Mouse (Mus musculus): Measurements from ENCODE around the gene Fam196a. TPM values are rescaled to one million over a fixed set of nuclear protein-coding genes. Genes with fewer than 3 reads are reported as not detected.

Fam196a gene
- polyA plus RNA-seq, 1 experiment from 2014 or later, result 0.87 TPM

DNA sequence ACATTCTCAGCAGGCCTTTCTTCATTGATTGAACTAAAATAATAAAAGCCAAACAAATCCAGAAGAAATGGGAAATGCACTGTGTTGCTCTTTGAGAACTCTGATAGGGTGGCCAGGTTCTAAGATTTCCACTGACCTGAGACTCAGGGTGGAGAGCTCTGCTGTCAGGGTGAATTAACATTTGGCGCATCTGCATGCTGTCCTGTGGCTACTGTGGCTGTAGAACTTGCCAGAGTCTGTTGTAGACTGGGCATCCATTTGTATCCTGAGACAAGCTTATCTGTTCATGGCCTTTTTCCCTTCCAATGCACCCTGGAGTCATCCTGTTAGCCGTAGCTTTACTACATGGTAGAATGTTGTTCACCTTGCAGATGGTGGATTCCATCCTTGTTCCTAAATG lies 98.2 kb downstream of the Fam196a start:
- no peaks in the 10 kb centered on the region for H3K27me3 ChIP-seq
- 85% methylated on average over 2 of the region's 2 CpGs for WGBS
- H3K36me3 ChIP-seq, result no peaks in the 10 kb centered on the region
- ATAC-seq (replicated peaks; ENCODE audit: insufficient number of reproducible peaks, insufficient read depth, low FRiP score, low read depth), result no peak
- H3K4me1 ChIP-seq (replicated peaks), result no peaks in the 10 kb centered on the region
- no peak overlapping the region for H3K4me2 ChIP-seq
- H3K4me3 ChIP-seq, result no peak overlapping the region
- no peak overlapping the region for H3K27ac ChIP-seq
- H3K9me3 ChIP-seq (replicated peaks), result no peaks in the 10 kb centered on the region
- H3K9ac ChIP-seq, result no peak overlapping the region

Measured in heart, embryonic 15.5 days (tissue).